Mouse (Mus musculus) stomach, postnatal 0 days (tissue): ENCODE results near the gene Tgfbr1.

Experiments
- CTCF ChIP-seq: IDR thresholded peaks from 2 replicates; pipeline ENCODE4 v1.5.1; 2016; ENCODE audit warnings: antibody characterized with exemption, low read depth, mild to moderate bottlenecking, moderate library complexity
- EP300 ChIP-seq: optimal IDR thresholded peaks from 2 replicates; pipeline ENCODE3; 2016; ENCODE audit warnings: antibody characterized with exemption

GRCm38 (mm10) chr4:47310812-47311211, 42.2 kb upstream of the Tgfbr1 start:
- TF ChIP-seq CTCF (no peak), EP300 (no peak)
